Mouse (Mus musculus): ENCODE measurements around the gene Lmcd1. TPM values are rescaled to one million over a fixed set of nuclear protein-coding genes. Genes with fewer than 3 reads are reported as not detected.

Lmcd1 gene
- total and polyA plus RNA-seq, 3 experiments, result not detected

DNA sequence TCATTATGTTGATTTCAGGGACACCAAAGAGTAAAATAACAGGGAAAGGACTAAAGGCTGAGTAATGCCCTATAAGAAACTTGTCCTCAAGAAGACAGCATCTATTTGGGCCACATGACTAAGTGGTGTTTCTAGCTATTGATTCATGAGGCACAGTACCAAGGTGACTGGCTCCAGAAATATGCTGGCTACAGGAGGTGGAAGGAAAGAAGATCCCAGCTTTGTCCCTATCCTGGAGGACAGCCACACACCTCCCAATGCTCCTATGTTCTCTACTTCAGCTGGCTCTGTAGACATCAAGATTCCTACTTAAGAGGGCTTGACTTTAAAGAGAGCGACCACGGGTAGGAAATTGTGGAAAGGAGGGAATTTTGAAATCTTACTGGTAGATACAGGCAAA lies 8.4 kb downstream of the Lmcd1 start:
- H3K36me3 ChIP-seq (ENCODE audit: control insufficient read depth in 1 of 2, insufficient read depth in 2 of 2, low read length in 2 of 2), result no peaks in the 10 kb centered on the region
- no peaks in the 10 kb centered on the region for H3K27me3 ChIP-seq (ENCODE audit: control insufficient read depth in 1 of 2, insufficient read depth in 2 of 2, low read length in 2 of 2)
- no peaks in the 10 kb centered on the region for H3K4me1 ChIP-seq (ENCODE audit: control insufficient read depth in 1 of 2, insufficient read depth in 2 of 2, low read length in 2 of 2)

DNA sequence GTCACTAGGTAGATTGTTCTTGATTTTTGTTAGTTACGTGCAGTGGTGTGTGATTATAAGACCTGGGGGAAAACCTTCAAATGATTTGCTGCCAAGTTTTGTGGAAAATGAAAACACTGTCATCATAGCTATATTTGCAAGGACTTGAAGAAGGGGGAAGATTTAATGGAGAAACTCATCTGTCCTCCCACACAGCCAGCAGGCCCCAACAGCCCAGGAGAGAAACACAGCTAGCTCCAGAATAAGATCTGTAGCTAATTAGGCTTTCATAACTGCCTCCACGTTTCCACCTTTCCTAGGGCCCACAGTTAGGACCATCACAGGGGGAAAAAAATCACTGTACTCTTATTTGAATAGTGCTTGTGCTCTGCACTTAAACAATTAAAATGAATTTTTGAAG lies 10.5 kb downstream of the Lmcd1 start:
- no peaks in the 10 kb centered on the region for H3K79me2 ChIP-seq (ENCODE audit: control insufficient read depth, insufficient read depth, low read length, poor library complexity)
- H3K9me3 ChIP-seq (replicated peaks; ENCODE audit: insufficient read depth, low read length), result no peaks in the 10 kb centered on the region
- no peak for DNase-seq (ENCODE audit: low read depth, low spot score)
- H3K27me3 ChIP-seq (ENCODE audit: control insufficient read depth in 1 of 2, insufficient read depth in 2 of 2, low read length in 2 of 2), result no peaks in the 10 kb centered on the region
- TF ChIP-seq ZNF384 (IDR thresholded peaks at IDR 0.05; ENCODE audit: low read depth, low read length) (no peak), CTCF (IDR thresholded peaks at IDR 0.05 in 2 of 3, conservative IDR thresholded peaks at IDR 0.05 in 1 of 3; ENCODE audit: control insufficient read depth in 1 of 3, insufficient read depth in 1 of 3, low read depth in 2 of 3, low read length in 3 of 3, poor library complexity in 1 of 3, severe bottlenecking in 1 of 3) (no peak), USF2 (IDR thresholded peaks at IDR 0.05; ENCODE audit: borderline replicate concordance in 1 of 2, insufficient read depth in 1 of 2, low read depth in 1 of 2, low read length in 2 of 2) (no peak), POLR2AphosphoS5 (IDR thresholded peaks at IDR 0.05; ENCODE audit: borderline replicate concordance, low read depth, low read length) (no peak), MAZ (IDR thresholded peaks at IDR 0.05; ENCODE audit: low read depth, low read length) (no peak), EP300 (IDR thresholded peaks at IDR 0.05; ENCODE audit: low read depth in 1 of 2, low read length in 2 of 2) (no peak), TCF12 (IDR thresholded peaks at IDR 0.05; ENCODE audit: low read depth, low read length) (no peak), KAT2A (conservative IDR thresholded peaks at IDR 0.05; ENCODE audit: low read depth, low read length) (no peak), MAFK (IDR thresholded peaks at IDR 0.05; ENCODE audit: borderline replicate concordance, low read depth, low read length) (no peak), SIN3A (IDR thresholded peaks at IDR 0.05; ENCODE audit: low read length) (no peak)
- H3K4me3 ChIP-seq (ENCODE audit: control insufficient read depth in 1 of 2, insufficient read depth in 1 of 2, low read depth in 2 of 2, low read length in 2 of 2), result no peak overlapping the region
- no peak overlapping the region for H3K27ac ChIP-seq (ENCODE audit: control insufficient read depth, low read depth, low read length)
- H3K4me1 ChIP-seq (ENCODE audit: control insufficient read depth in 1 of 2, insufficient read depth in 2 of 2, low read length in 2 of 2), result no peaks in the 10 kb centered on the region
- no peak overlapping the region for H3K9ac ChIP-seq (ENCODE audit: control insufficient read depth, low read depth, low read length, poor library complexity, severe bottlenecking)
- H3K36me3 ChIP-seq (ENCODE audit: control insufficient read depth in 1 of 2, insufficient read depth in 2 of 2, low read length in 2 of 2), result no peaks in the 10 kb centered on the region

More for the DNA sequence above, 8.4 kb downstream of the Lmcd1 start:
- TF ChIP-seq CHD2 (IDR thresholded peaks at IDR 0.05; ENCODE audit: low read length) (no peak), GATA1 (IDR thresholded peaks at IDR 0.05; ENCODE audit: low read depth, low read length) (no peak)
- no peak overlapping the region for H3K4me3 ChIP-seq (ENCODE audit: control insufficient read depth in 1 of 2, insufficient read depth in 1 of 2, low read depth in 2 of 2, low read length in 2 of 2)
- no peak for DNase-seq (ENCODE audit: low read depth, low spot score)
- H3K27ac ChIP-seq (ENCODE audit: control insufficient read depth, low read depth, low read length), result no peak overlapping the region
- H3K79me2 ChIP-seq (ENCODE audit: control insufficient read depth, insufficient read depth, low read length, poor library complexity), result no peaks in the 10 kb centered on the region
- no peak overlapping the region for H3K9ac ChIP-seq (ENCODE audit: control insufficient read depth, low read depth, low read length, poor library complexity, severe bottlenecking)
- H3K9me3 ChIP-seq (replicated peaks; ENCODE audit: insufficient read depth, low read length), result no peaks in the 10 kb centered on the region

DNA sequence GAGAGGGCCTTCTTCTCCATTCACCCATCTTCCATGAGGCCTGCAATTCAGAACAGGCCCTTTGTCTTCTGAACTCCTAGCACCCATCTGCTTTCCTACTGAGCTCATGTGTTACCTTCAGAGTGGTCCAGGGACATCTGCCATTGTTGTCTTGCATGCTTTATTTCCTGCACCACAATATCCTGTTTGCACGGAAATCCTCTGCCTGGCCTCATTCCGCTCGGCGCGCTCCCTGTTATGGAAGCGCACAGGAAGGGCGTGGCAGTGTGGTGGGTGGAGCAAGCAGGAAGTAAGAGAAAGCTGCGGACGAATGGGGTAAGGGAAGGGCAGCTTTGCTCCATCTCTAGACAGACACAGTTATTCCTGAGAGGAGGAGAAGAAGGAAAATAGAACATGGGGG lies 14.1 kb downstream of the Lmcd1 start:
- Histone ChIP-seq H3K4me1 (ENCODE audit: control insufficient read depth in 1 of 2, insufficient read depth in 2 of 2, low read length in 2 of 2) (no peaks in the 10 kb centered on the region), H3K9ac (ENCODE audit: control insufficient read depth, low read depth, low read length, poor library complexity, severe bottlenecking) (no peak overlapping the region), H3K79me2 (ENCODE audit: control insufficient read depth, insufficient read depth, low read length, poor library complexity) (no peaks in the 10 kb centered on the region), H3K4me3 (ENCODE audit: control insufficient read depth in 1 of 2, insufficient read depth in 1 of 2, low read depth in 2 of 2, low read length in 2 of 2) (no peak overlapping the region), H3K36me3 (ENCODE audit: control insufficient read depth in 1 of 2, insufficient read depth in 2 of 2, low read length in 2 of 2) (no peaks in the 10 kb centered on the region), H3K27ac (ENCODE audit: control insufficient read depth, low read depth, low read length) (no peak overlapping the region), H3K9me3 (replicated peaks; ENCODE audit: insufficient read depth, low read length) (no peaks in the 10 kb centered on the region; the same call in 1 of the 2 replicates), H3K27me3 (ENCODE audit: control insufficient read depth in 1 of 2, insufficient read depth in 2 of 2, low read length in 2 of 2) (no peaks in the 10 kb centered on the region)
- DNase-seq (ENCODE audit: low read depth, low spot score), result no peak
- no peak for TF ChIP-seq MYC (IDR thresholded peaks at IDR 0.05; ENCODE audit: low read depth, low read length)
- no peak for TF ChIP-seq KAT2A (conservative IDR thresholded peaks at IDR 0.05; ENCODE audit: low read depth, low read length)
- TF ChIP-seq EP300 (IDR thresholded peaks at IDR 0.05; ENCODE audit: low read depth in 1 of 2, low read length in 2 of 2), result no peak
- no peak for TF ChIP-seq POLR2A (IDR thresholded peaks at IDR 0.05; ENCODE audit: control insufficient read depth in 1 of 2, insufficient read depth in 1 of 2, low read depth in 1 of 2, low read length in 2 of 2, poor library complexity in 1 of 2)
- TF ChIP-seq SIN3A (IDR thresholded peaks at IDR 0.05; ENCODE audit: low read length), result no peak
- no peak for TF ChIP-seq CTCF (IDR thresholded peaks at IDR 0.05 in 2 of 3, conservative IDR thresholded peaks at IDR 0.05 in 1 of 3; ENCODE audit: control insufficient read depth in 1 of 3, insufficient read depth in 1 of 3, low read depth in 2 of 3, low read length in 3 of 3, poor library complexity in 1 of 3, severe bottlenecking in 1 of 3)
- TF ChIP-seq UBTF (IDR thresholded peaks at IDR 0.05; ENCODE audit: borderline replicate concordance, insufficient read depth, low read depth, low read length), result no peak
- TF ChIP-seq ELF1 (IDR thresholded peaks at IDR 0.05; ENCODE audit: low read depth, low read length), result no peak
- TF ChIP-seq USF2 (IDR thresholded peaks at IDR 0.05; ENCODE audit: borderline replicate concordance in 1 of 2, insufficient read depth in 1 of 2, low read depth in 1 of 2, low read length in 2 of 2), result no peak
- no peak for TF ChIP-seq ZMIZ1 (IDR thresholded peaks at IDR 0.05; ENCODE audit: low read depth, low read length)
- no peak for TF ChIP-seq BHLHE40 (IDR thresholded peaks at IDR 0.05; ENCODE audit: borderline replicate concordance, low read depth, low read length)
- TF ChIP-seq ZNF384 (IDR thresholded peaks at IDR 0.05; ENCODE audit: low read depth, low read length), result no peak
- no peak for TF ChIP-seq RAD21 (IDR thresholded peaks at IDR 0.05; ENCODE audit: low read depth, low read length)
- TF ChIP-seq MAFK (IDR thresholded peaks at IDR 0.05; ENCODE audit: borderline replicate concordance, low read depth, low read length), result no peak

All from MEL (cell line).